Mouse (Mus musculus) ES-E14 (cell line): ENCODE measurements around the gene E2f6.

ENCODE experiments used
- ZC3H11A ChIP-seq: IDR thresholded peaks from 2 replicates; pipeline ENCODE4 v1.6.1; 2012; ENCODE audit warnings: low read depth, mild to moderate bottlenecking, inconsistent platforms, low read length, borderline replicate concordance
- ZNF384 ChIP-seq: IDR thresholded peaks from 2 replicates; pipeline ENCODE4 v1.6.1; 2012; ENCODE audit warnings: low read depth, low read length, inconsistent platforms

DNA sequence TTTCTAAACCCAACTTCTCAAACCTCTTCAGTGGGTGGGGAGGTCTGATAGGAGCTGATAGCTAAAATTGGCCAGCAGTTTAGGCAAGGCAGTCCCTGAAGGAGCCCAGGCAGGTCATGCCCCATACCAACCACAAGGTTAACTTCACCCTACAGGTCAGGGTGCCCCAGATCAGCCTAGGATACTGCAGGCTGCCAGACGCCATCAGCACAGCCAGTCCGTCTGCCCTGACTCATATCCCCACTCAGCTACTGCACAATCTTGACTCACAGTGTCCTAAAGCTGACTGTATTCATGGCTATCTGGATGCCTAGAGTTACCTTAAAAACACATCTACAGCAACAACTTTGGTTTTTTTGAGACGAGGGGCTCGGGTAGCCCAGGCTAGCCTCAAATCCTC lies 20.3 kb upstream of the E2f6 start:
- TF ChIP-seq ZNF384 (no peak), ZC3H11A (no peak)
